Mouse (Mus musculus) small intestine, adult 2 months (tissue): ENCODE data around the gene Pold1.

Experiments
- CTCF ChIP-seq: fragments of 200-500 bp; IDR thresholded peaks from 2 replicates; pipeline ENCODE4 v1.5.1; 2012; ENCODE audit warnings: low read depth, mild to moderate bottlenecking, control low read depth, inconsistent platforms, low read length, moderate library complexity, mixed read lengths; ENCODE audit not compliant: insufficient replicate concordance, insufficient read length; ENCODE audit errors: extremely low read depth
- POLR2A ChIP-seq: fragments of 200-500 bp; IDR thresholded peaks from 2 replicates; pipeline ENCODE4 v1.6.1; 2012; ENCODE audit warnings: low read depth, mild to moderate bottlenecking, control low read depth, inconsistent platforms, low read length, moderate library complexity

DNA sequence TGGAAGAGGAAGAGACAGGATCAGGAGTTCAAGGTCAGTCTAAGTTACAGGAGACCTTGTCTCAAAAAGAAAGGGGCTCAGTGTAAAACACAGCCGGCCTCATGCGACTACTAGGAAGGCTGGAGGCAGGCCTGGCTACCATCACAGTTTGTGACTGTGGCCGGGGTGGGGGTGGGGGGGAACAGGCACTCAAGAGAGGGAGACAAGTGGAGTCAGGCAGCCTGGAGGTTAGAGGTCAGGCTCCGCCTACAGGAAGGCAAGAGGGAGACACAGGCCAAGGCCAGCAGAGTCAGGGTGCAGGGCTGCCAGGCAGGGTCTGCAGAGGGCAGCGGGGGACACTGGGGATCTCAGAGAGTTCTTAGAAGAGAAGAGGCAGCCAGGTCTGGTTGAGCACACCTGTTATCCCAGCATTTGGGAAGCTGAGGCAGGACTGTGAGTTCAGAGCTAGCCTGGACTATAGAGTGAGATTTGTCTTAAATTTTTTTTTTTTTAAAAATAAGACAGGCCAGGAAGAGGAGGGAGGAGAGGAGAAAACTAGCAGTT is 48.4 kb upstream of the Pold1 start:
- no peak for TF ChIP-seq POLR2A
- TF ChIP-seq CTCF: no peak
